In the genomic region with DNA sequence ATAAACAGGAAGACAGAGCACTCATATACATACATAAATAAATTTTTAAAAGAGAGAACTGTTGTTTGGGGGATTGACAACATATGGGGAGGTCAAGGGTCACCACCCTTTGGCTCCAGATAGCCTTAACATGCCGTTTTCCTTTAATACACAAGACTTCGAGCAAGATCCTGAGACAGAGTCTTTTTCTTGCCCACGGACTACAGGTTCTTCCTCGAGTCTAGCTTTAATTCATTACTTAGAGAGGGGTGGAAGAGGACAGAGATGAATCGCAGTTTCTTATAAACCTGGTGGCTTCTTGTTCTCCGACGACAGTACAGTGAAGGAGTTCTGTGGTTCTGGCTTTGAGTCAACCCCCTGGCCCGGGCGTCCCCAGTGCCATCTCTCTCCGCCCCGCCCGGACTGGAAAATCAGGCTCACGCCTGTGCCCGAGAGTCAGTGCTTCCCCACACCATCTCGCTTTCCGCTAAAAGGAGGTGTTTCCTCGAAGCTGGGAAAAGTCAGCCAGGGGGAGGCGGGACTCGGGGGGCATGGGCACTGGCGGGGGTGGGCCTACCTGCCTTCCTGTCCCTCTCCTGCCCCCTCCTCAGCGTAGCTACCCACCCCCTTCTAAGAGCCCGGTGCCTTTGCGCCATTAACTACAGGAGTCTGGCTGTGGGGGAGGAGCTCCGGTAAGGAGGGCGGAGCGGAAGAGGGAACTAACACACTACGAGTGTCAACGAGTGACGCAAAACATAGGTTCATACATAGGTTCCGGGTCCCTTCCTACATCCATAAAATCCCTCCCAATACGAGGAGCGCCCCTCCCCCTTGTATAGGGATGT, we compare ENCODE assay signal across 8 mouse cellular contexts. TPM values are rescaled to one million over a fixed set of nuclear protein-coding genes. Genes with fewer than 3 reads are reported as not detected.
A peak's percentile ranks its signal among the peaks of the same experiment; 100 is the strongest.
DNase-seq lines count a peak whose midpoint lies in the region; ATAC-seq and TF ChIP-seq lines count a peak whose summit lies in the region.

No protein-coding gene starts in this region.

- peak; percentile 80; the same call in 1 of the 2 replicates for ATAC-seq in embryonic facial prominence, embryonic 13.5 days (ENCODE audit: insufficient number of reproducible peaks, insufficient read depth, low FRiP score, low TSS enrichment, low read depth)
- ATAC-seq in hindbrain, embryonic 11.5 days (ENCODE audit: low FRiP score): no peak
- peak; percentile 79 for ATAC-seq in limb, embryonic 14.5 days (ENCODE audit: low FRiP score, low read depth)
- peak; percentile 58; the same call in 1 of the 2 replicates for ATAC-seq in midbrain, embryonic 15.5 days (replicated peaks)

- peaks cover 18% of the 10 kb centered on the region for H3K27me3 ChIP-seq in embryonic facial prominence, embryonic 13.5 days
- peaks cover 7% of the 10 kb centered on the region; the same call in 1 of the 2 replicates for H3K27me3 ChIP-seq in hindbrain, embryonic 11.5 days (ENCODE audit: control insufficient read depth, insufficient read depth, low read length)
- no peaks in the 10 kb centered on the region for H3K27me3 ChIP-seq in limb, embryonic 14.5 days (ENCODE audit: control insufficient read depth, insufficient read depth, low read length)
- H3K27me3 ChIP-seq in midbrain, embryonic 15.5 days (replicated peaks): peaks cover 15% of the 10 kb centered on the region; the same call in 1 of the 2 replicates

- H3K4me3 ChIP-seq in embryonic facial prominence, embryonic 13.5 days: peak overlapping the region; percentile 55
- H3K4me3 ChIP-seq in hindbrain, embryonic 11.5 days (ENCODE audit: low read depth, low read length): peak overlapping the region; percentile 33
- H3K4me3 ChIP-seq in limb, embryonic 14.5 days (replicated peaks; ENCODE audit: low read length): peak overlapping the region; percentile 47
- peak overlapping the region; percentile 45 for H3K4me3 ChIP-seq in midbrain, embryonic 15.5 days

- no peaks in the 10 kb centered on the region for H3K9me3 ChIP-seq in embryonic facial prominence, embryonic 13.5 days
- H3K9me3 ChIP-seq in hindbrain, embryonic 11.5 days (ENCODE audit: control insufficient read depth, low read length): no peaks in the 10 kb centered on the region
- no peaks in the 10 kb centered on the region for H3K9me3 ChIP-seq in limb, embryonic 14.5 days (ENCODE audit: control insufficient read depth, low read length)
- H3K9me3 ChIP-seq in midbrain, embryonic 15.5 days: no peaks in the 10 kb centered on the region

- 2% methylated on average over 32 of the region's 32 CpGs for WGBS in embryonic facial prominence, embryonic 13.5 days
- 4% methylated on average over 32 of the region's 32 CpGs for WGBS in hindbrain, embryonic 11.5 days
- 1% methylated on average over 32 of the region's 32 CpGs for WGBS in limb, embryonic 14.5 days
- 3% methylated on average over 32 of the region's 32 CpGs for WGBS in midbrain, embryonic 15.5 days

- TF ChIP-seq POLR2A in limb, embryonic 14.5 days (IDR thresholded peaks at IDR 0.05; ENCODE audit: borderline replicate concordance, extremely low read depth, insufficient read depth, insufficient read length): no peak

- H3K27ac ChIP-seq in embryonic facial prominence, embryonic 13.5 days: no peak overlapping the region
- H3K27ac ChIP-seq in hindbrain, embryonic 11.5 days (ENCODE audit: low read depth, low read length): no peak overlapping the region
- H3K27ac ChIP-seq in limb, embryonic 14.5 days (replicated peaks; ENCODE audit: low read depth, low read length): no peak overlapping the region
- H3K27ac ChIP-seq in midbrain, embryonic 15.5 days: no peak overlapping the region

- peaks cover 30% of the 10 kb centered on the region for H3K4me1 ChIP-seq in embryonic facial prominence, embryonic 13.5 days
- H3K4me1 ChIP-seq in hindbrain, embryonic 11.5 days (replicated peaks; ENCODE audit: control insufficient read depth, insufficient read depth, low read length): peaks cover 11% of the 10 kb centered on the region; the same call in 1 of the 2 replicates
- peaks cover 3% of the 10 kb centered on the region; the same call in 1 of the 2 replicates for H3K4me1 ChIP-seq in limb, embryonic 14.5 days (ENCODE audit: control insufficient read depth, insufficient read depth, low read length)
- H3K4me1 ChIP-seq in midbrain, embryonic 15.5 days: peaks cover 18% of the 10 kb centered on the region

- DNase-seq in ovary, postnatal 36 days (ENCODE audit: low spot score): peak; percentile 38
- DNase-seq in ovary, postnatal 14 days (ENCODE audit: low spot score): no peak
- peak; percentile 51 for DNase-seq in hindbrain, embryonic 11.5 days (ENCODE audit: low spot score)
- DNase-seq in limb, embryonic 14.5 days (ENCODE audit: low spot score): peak; percentile 72
- DNase-seq in thymus, postnatal 14 days: peak; percentile 75
- no peak for DNase-seq in layer of hippocampus, adult 8-10 months (ENCODE audit: low spot score in 2 of 2)

- peak overlapping the region; percentile 72 for H3K9ac ChIP-seq in embryonic facial prominence, embryonic 13.5 days
- peak overlapping the region; percentile 49 for H3K9ac ChIP-seq in hindbrain, embryonic 11.5 days (ENCODE audit: low read depth, low read length)
- H3K9ac ChIP-seq in limb, embryonic 14.5 days (ENCODE audit: low read depth, low read length, severe bottlenecking): peak overlapping the region; percentile 60
- H3K9ac ChIP-seq in midbrain, embryonic 15.5 days: peak overlapping the region; percentile 53

- peak overlapping the region; percentile 88 for H3K4me2 ChIP-seq in embryonic facial prominence, embryonic 13.5 days
- H3K4me2 ChIP-seq in hindbrain, embryonic 11.5 days (replicated peaks; ENCODE audit: low read depth, low read length): peak overlapping the region; percentile 75
- H3K4me2 ChIP-seq in limb, embryonic 14.5 days (replicated peaks; ENCODE audit: low read depth, low read length, severe bottlenecking): peak overlapping the region; percentile 86
- H3K4me2 ChIP-seq in midbrain, embryonic 15.5 days: peak overlapping the region; percentile 83

- H3K36me3 ChIP-seq in embryonic facial prominence, embryonic 13.5 days: no peaks in the 10 kb centered on the region
- no peaks in the 10 kb centered on the region for H3K36me3 ChIP-seq in hindbrain, embryonic 11.5 days (ENCODE audit: control insufficient read depth, insufficient read depth, low read length)
- H3K36me3 ChIP-seq in limb, embryonic 14.5 days (ENCODE audit: control insufficient read depth, insufficient read depth, low read length): no peaks in the 10 kb centered on the region
- H3K36me3 ChIP-seq in midbrain, embryonic 15.5 days (replicated peaks): no peaks in the 10 kb centered on the region

RNA-seq across cellular contexts. Expression of a gene that starts 11.7 kb away (rescaled TPM):
- polyA plus RNA-seq in embryonic facial prominence, embryonic 13.5 days (2015; fragmentation: Nextera tagmentation; extraction: Ambion mirVana): 0.08 and 0.10 TPM in 2 replicates
- 0.11 and 0.23 TPM in 2 replicates for polyA plus RNA-seq in hindbrain, embryonic 11.5 days (2014; fragmentation: Nextera tagmentation; extraction: Ambion mirVana)
- 0.10 and 0.11 TPM in 2 replicates for polyA plus RNA-seq in limb, embryonic 14.5 days (2012; rRNA removed)
- not detected in 2 replicates for polyA plus RNA-seq in limb, embryonic 14.5 days (2014; fragmentation: Nextera tagmentation; extraction: Ambion mirVana)
- polyA plus RNA-seq in midbrain, embryonic 15.5 days (2015; fragmentation: Nextera tagmentation; extraction: Ambion mirVana): 0.13 and 0.19 TPM in 2 replicates
- total RNA-seq in layer of hippocampus, adult 8-10 months (2022): under 1 TPM in 1 of 4 experiments, not detected in 3; 0.18 TPM

RNA-seq across cellular contexts. Expression of a gene that starts 24.4 kb away (rescaled TPM):
- polyA plus RNA-seq in embryonic facial prominence, embryonic 13.5 days (2015; fragmentation: Nextera tagmentation; extraction: Ambion mirVana): 7.8 and 8.5 TPM in 2 replicates
- 3.9 and 4.2 TPM in 2 replicates for polyA plus RNA-seq in hindbrain, embryonic 11.5 days (2014; fragmentation: Nextera tagmentation; extraction: Ambion mirVana)
- polyA plus RNA-seq in limb, embryonic 14.5 days (2012; rRNA removed): 62.2 and 82.9 TPM in 2 replicates
- 9.7 and 11.6 TPM in 2 replicates for polyA plus RNA-seq in limb, embryonic 14.5 days (2014; fragmentation: Nextera tagmentation; extraction: Ambion mirVana)
- polyA plus RNA-seq in midbrain, embryonic 15.5 days (2015; fragmentation: Nextera tagmentation; extraction: Ambion mirVana): 11.7 and 12.1 TPM in 2 replicates
- 10 to 100 TPM; 85.9 to 92.0 (median 89.4) TPM for total RNA-seq in layer of hippocampus, adult 8-10 months (2022)

Comparison
In these comparisons a context has a peak if more than half of its experiments do, and no peak if none do; other contexts are left out.
1. DNase-seq: peak in ovary, postnatal 36 days (single experiment), hindbrain, embryonic 11.5 days (single experiment), limb, embryonic 14.5 days (single experiment) and thymus, postnatal 14 days (single experiment); none in ovary, postnatal 14 days (single experiment) and layer of hippocampus, adult 8-10 months (0 of 2).
2. Peak in every context shown above with its lines, with median percentiles within 50 percentile points of each other: H3K4me2 ChIP-seq, H3K4me3 ChIP-seq and H3K9ac ChIP-seq.